Mouse (Mus musculus) CD4-positive, CD25-positive, alpha-beta regulatory T cell, adult 2 months (primary cell): ENCODE results near the gene Plod1.
"Not testable (repeated sequence)": the region's sequence is repeated elsewhere in the genome, so short reads cannot be mapped to it uniquely, and the experiment has no call there.

Experiments
- DNase-seq: peaks from one replicate; pipeline ENCODE4 v3.0.0-alpha.2; 2012; ENCODE audit warnings: low read depth, low spot score

The Plod1 gene

DNA sequence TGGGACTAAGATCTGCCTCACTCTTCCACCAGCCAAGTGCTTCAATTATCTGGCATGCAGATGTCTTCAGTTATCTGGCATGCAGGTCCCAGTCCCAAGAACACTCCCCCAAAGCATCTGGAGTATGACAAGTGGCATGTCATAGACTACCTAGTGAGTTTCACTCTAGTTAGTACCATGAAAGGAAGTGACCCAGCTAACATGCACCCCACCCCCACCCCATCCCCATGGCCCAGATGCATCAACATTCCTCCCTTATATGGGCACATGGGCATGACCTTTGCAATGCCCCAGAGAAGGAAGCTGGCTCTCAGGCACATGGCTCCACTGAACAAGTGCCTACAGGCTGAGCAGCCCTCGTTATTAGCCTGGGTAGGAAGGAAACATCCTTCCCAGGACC lies 40.2 kb downstream of the Plod1 start:
- no peak for DNase-seq

DNA sequence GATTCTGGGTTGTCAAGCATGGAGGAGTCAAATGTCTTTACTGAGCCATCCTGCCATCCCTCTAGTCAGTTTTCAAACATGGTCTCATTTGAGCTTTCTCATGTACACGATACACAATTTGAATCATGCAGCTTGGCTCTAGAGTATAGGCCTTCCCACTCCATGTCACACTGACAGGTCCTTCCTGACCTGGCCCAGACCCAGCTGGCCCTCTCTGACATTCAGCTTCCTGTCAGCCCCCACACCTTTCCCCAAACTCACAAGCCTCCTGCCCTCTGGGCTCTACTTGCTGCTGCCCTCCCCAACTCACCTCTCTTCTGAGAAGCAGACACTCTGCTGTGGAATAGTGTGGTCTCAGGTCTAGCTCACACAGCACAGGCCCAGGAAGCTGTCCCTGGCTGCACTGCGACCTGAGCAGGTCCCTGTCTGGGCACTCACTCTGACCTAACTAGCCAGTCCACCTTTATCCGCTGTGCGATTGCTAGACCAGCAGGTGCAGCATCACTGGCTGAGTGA lies 40.7 kb downstream of the Plod1 start:
- DNase-seq, result no peak

DNA sequence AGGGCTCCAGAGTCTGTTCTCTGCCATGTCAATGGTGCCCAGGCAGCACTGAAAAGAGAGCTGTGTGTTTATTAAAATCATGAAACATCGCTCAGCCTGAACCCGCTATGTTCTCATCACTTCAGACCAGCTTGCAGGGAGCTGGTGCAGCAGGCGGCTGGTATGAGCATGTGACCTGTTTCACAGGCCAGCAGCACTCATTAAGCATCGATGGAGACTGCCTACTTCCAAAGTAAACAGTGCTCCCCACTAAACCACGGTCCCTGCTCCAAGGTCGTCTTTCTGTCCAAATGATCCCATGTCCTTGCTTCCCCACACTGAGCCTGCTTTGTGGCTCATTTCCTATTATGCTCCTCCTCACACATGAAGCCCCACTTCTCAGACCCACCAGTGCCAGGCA lies 46.2 kb downstream of the Plod1 start:
- no peak for DNase-seq

DNA sequence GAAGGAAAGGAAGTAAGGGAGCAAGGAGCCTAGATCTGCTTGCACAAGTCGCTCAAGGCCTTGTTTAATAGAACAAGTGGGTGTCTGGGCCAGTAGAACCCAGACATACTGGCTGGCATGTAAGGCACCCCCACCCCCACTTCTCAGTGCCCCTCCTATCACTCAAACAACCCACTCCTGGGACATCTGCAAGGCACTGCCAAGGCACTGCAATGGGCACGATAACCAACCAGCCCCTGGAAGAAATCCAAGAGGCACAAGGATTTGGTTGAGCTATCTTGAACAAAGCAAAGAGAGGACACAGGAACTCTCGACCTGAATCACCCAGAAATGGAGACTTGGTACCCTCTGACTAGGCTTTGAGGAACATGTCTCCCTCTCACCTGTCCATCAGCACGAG lies 48.3 kb downstream of the Plod1 start:
- DNase-seq, result no peak

DNA sequence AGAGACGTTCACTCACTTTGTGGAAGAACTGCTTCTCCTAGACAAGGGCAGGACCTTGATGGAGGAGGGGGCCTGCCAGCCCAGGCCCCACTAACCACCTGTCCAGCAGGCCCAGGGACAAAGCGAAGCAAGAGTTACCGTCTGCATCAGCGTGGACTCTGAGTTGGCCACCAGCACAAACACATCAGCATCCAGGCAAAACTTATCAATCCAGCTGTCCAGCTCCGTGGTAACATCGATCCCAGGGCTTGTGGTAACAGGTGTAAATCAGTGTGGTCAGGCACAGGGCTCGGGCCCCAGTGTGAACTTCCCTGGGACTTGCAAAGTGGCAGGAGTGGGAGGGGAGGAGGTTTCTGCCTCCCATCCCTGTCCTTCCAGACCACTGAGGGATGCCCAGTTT lies 49.3 kb downstream of the Plod1 start:
- no peak for DNase-seq

DNA sequence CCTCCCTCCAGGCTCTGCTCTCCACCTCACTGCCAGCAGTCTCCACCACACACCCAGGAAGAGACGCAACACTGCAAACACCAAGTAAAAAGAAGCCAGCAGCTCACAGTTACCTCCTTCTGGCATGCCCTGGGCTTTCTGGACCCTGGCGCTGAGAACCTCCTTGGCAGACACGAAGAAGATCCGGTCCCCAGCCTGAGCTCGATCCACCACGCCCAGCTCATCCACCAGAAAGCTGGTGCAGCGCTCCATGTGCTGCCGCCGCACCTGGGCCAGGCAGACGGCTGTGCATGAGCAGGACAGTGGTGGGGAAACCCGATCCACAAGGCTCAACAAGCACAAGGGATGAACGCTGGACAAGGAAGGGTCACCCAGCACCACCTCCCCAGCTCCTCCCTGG lies 50.4 kb downstream of the Plod1 start:
- no peak for DNase-seq

DNA sequence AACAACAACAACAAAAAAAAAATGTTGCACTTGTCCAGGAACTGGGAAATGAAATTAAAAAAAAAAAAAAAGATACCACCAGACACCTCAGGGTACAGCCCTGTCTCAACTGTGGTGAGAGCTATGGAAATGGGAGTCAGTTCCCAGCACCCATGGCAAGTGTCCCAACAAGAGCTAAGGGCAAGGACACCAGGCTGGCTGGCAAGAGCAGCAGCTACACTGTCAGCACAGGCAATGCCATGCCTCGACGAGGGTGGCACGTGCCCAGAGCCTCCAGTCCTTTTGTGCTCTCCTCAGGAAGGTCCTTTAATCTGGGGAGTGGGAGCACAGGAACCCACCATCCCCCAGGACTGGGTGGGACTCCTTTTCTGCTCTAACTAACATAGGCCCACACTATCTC lies 52.4 kb downstream of the Plod1 start:
- DNase-seq, result no peak

DNA sequence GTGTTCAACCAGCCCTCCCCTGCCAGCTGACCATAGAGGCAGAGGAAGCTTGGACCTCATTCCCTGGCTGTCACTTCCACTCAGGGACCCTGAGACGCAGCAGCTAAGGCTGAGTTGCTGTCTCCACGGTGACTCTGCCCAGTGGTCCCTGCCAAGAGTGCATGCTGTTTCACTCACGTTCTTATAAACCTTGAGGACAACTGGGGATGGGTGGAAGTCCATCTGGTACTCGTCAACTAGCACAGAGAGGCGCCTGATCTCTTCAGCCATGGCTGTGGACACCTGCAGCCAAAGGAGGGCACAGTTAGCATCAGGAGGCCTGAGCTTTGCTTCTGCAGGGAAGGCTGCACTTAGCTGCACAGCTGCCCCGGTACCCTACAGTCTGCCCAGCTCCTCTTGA lies 53.5 kb downstream of the Plod1 start:
- no peak for DNase-seq

DNA sequence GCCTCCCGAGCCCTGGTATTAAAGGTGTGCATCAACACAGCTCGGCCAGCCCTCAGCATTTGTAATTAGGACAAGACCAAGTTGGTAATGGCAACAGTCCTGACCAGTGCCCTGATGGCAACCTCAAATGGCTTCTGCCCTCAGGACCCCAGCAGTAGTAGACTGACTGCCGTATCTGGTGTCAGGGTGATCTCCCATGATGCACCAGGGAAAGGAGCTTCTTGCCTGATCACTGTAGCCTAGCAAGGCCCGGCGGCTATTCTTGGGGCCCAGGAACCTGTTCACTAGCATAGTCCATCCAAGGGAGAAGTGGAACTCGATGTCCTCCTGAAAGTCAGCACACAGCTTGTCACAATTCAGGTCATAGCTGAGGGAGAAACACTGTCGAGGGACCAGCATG lies 54.8 kb downstream of the Plod1 start:
- no peak for DNase-seq

DNA sequence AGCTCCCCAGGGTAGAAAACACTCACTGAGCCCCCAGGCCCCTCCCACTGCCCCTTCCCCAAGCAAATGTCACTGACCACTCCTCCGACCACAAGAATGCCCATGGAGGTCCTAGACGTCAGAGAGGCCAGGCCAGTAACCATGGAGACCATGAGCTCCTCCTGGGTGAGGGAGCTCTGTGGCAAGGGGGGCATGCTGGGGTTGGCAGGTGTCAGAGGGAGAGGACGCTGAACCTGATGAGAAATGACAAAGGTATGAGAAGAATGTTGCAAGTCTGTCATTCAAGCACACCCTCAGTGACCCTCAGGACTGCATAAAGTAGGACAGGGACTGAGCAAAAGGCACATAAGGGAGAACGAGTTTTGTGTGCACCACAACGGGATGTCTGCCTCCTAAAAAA lies 56.7 kb downstream of the Plod1 start:
- DNase-seq, result no peak

DNA sequence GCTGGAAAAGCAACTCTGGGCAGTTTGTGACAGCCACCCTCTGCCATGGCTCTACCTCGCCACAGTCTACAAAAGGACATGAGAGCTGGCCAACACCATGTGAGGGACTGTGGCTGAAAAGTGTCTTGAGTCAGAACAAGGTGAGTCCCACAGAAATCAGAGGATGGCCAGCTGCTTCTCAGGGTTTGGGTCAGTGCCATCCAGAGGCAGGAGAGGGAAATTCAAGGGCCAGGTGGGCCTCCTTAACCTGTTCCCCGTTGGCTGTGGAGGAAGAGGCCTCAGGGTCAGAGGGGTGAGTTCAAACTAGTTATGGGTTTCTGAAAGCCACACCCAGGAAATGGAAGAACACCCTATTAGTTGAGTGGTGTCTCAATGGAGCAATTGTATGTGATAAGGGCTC lies 57.1 kb downstream of the Plod1 start:
- no peak for DNase-seq

DNA sequence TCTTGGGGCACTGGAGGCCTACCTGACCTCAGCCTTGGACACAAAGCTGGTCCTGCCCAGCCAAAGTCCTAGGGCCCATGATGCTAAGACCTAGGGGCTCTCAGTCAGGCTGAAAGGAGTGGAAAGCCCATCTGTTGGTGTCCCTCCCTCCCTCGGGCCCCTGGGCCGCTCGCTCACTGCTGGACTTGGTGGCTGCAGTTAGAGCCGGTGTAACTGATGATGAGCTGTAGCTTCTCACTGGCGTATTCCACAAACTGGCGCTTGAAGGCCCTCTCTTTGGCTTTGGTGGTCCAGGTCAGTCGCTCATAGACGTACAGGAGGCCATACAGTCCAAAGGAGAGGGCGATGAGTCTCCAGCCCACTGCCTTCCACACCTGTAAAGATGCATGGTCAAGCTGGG lies 58.0 kb downstream of the Plod1 start:
- no peak for DNase-seq

DNA sequence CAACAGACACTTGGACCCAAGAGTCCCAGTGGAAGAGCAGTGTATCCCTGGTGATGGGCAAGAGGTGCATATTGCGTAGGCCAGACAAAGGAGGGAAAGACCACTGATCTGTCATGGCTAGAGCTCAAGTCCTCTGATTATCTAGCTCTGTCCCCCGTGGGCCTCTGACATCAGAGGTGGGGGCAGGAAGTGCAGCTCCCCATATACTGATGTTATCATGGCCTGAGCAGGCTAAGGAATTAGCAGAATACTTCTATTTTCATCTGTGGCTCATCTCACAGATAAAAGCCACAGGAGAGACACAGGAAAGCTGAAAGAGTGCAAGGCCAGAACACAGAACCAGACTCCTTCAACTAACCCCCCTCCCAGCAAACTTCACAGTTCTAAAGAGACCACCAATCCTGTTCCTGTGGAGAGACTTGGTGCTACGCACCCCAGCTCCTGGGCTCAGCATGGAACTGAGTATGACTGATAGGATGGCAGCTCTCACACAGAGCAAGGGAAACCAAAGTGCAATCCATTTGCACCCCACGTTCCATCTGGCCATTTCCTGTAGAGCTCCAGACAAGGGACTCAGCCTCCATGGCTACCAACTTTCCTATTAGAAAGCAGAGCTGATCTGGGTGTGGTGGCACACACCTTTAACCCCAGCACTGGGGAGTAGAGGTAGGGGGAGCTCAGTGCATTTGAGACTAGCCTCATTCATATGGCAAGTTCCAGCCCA lies 60.6 kb downstream of the Plod1 start:
- peak; percentile 24 for DNase-seq

DNA sequence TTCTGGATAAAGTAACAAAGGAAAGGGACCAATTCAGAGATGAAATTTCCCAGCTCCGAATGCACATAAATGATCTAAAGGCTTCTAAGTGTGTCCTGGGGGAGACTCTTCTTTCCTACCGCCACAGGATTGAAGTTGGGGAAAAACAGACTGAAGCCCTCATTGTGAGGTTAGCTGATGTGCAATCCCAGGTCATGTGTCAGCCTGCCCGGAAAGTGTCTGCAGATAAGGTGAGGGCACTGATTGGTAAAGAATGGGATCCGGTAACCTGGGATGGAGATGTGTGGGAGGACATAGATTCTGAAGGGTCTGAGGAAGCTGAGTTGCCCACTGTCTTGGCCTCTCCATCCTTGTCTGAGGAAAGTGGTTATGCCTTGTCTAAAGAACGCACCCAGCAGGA lies 67.3 kb downstream of the Plod1 start:
- DNase-seq, result peak; percentile 14

DNA sequence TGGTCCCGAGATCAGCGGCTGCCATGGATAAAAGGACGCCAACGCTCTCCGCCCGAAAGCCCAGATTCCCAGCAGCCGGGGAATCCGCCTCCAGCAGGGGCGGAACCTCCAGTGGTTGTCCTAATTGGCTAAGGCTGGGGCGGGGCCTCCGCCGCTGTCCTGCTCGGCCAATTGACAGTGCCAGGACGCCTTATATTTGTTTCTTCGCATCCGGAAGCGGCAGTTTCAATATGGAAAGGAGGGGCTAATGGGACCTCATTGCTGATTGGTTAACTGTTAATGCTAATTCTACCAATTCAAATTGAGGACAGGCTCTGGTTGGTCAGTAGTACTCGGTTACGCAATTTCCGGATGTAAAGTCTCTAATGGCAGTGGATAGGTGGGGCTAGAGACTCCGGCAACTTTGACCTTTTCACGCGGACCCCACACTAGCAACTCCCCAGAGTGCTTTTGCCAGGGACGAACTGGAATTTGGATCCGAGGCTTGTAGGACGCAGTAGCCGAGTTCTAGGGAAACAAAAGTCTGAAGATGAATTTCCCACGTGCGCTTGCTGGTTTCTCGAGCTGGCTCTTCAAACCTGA lies 68.0 kb downstream of the Plod1 start, which contains the start of the genes Miip and Fv1:
Gene Miip, minus strand, starts transcription at position 367 of the 582 bp plus-strand sequence.
Gene Fv1, plus strand, starts transcription at position 530 of the 582 bp plus-strand sequence.
- DNase-seq, result peak; percentile 95

DNA sequence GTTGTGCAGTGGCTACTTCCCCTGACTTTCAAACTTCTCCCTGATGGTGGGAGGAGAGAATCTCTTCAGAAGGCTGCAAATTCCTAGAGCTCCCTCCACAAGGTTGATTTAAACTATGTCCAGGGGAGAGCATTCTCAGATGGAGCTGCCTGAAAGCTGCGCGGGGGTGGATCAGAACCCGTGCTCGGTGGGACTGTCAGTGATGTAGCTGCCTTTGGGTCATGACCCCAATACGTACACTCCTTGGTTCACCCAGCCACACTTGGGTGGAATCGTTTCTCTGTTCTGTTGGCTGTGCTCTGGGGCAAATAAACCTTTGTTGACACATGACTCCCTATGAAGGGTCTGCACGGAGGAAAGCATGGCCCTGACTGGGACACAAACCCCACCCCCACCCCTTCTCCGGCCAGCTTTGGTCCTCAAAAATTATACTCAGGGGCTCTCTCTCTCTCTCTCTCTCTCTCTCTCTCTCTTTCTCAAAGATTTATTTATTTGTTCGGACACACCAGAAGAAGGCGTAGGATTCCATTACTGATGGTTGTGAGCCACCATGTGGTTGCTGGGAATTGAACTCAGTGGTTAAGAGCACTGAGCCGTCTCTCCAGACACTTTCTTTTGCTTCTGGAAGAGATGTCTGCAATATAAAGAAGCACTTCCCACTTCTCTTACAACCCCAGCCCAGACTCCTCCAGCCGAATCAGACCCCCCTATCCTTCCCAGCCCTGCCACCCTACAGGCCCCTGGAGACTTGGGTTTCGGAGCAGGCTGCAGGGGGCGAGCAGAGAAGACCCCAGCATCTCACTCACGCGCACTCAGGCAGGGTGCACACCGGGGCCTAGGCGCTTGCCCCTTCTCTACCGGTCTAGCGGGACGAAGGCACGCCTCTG lies 68.8 kb downstream of the Plod1 start:
- peak; percentile 13 for DNase-seq

DNA sequence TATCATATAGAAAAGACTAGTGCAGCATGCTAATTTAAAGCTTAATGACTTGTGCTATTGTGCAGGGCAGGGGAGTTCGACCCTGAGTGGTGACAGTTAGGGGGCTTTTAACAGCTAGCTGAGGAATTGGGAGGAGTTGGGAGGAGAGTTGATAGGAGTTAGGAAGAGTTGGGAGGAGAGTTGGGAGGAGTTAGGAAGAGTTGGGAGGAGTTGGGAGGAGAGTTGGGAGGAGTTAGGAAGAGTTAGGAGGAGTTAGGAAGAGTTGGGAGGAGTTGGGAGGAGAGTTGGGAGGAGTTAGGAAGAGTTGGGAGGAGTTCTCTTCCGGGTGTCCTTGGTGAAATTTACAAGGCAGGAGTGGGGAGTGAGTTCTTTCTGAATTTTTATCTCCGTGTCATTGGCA lies 69.8 kb downstream of the Plod1 start:
- not testable (repeated sequence) for DNase-seq

DNA sequence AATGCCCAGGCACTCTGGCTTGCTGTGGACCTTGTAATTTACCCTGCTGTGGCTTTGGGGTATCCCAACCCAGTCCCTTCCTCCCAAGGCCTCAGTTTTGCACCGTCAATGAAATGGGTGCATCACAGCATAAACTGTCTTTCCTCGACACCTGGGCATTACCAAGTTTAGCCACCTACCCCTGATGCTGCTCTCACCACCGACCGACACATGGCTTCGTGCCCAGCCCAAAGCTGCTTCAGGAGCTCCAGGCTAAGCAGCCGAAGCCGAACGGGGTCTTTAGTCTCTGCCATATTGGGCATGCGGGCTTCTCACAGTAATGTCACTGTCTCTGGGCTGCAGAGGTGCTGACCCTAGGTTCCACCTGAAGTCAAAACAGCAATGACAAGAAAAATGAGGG lies 70.5 kb downstream of the Plod1 start:
- no peak for DNase-seq

DNA sequence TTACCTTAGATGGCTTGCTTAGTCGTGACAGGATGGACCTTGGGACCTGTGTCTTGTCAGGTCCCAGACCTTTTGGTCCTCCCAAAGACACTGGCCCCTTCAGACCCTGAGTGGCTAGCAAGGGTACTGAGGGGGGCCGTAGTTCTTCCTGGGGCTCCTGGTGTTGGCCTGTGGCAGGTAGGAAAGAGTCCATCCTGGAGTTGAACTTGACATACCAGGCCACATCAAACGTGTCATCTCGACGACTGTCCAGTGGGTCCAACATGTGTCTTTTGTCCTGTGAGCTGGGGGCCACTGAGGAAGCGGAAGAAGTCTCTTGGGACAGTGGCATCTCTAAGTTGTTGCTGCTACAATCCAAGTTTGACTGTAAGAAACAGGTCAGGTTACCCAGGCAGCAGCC lies 70.9 kb downstream of the Plod1 start:
- no peak for DNase-seq

DNA sequence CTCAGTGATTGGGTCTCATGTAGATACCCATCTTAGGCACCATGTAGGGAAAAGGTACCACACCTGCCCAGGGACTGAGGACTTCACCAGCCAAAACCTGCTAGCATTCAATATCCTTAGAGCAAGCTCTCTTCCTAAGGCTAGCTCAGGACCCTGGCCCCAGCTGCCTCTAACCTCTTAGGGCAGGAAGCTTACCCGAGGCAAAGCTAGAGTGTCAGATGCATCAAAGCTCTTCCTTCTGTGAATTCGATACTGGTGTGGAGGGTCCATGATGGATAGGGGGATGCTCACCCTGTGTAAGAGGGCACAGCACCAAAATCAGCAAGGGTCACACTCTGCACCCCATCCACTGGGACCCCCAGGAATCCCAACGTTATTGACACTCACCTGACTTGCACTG lies 74.5 kb downstream of the Plod1 start:
- DNase-seq, result no peak
